Mouse (Mus musculus): ENCODE results near the gene Adssl1. TPM values are rescaled to one million over a fixed set of nuclear protein-coding genes. Genes with fewer than 3 reads are reported as not detected.

Gene Adssl1
- total RNA-seq, 2 experiments from 2014 or later = 3.7 to 5.0 TPM

DNA sequence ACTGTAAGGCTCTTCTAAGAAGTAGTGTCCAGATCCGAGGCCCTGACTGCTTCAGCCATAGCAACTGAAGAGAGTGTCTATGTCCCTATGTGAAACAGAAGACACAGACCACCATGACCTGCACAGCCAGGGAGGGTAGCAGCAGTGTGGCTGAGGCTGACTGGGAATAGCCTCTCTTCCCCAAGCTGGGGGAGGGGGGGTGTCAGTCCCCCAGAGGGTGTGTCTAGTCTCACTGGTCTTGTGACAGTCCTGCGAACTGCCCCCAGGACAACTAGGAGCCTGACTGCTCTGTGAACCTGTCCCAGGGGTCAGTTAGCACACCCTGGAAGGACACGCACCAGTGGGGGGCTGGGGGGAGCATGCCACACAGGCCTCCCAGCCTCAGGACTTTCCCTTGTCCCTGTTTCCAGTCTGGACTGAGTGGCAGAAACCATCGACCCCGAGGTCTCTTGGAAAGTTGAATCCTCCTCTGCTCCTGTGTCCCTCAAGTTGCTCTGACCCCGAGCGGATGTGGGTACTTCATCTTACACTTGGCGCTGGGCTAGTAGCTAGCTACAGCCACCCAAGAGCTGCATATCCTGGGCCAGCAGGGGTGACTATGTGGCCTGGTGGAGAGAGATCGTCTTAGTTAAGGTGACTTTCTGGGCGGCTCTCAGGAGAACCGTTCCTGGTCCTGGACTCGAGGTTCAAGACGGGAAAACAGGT is 712 bp upstream of the Adssl1 start:
- 0 out of 2 replicates have a peak, but pooled peaks have one; percentile 8 for ATAC-seq (replicated peaks; ENCODE audit: low FRiP score, low TSS enrichment, poor library complexity, severe bottlenecking)

DNA sequence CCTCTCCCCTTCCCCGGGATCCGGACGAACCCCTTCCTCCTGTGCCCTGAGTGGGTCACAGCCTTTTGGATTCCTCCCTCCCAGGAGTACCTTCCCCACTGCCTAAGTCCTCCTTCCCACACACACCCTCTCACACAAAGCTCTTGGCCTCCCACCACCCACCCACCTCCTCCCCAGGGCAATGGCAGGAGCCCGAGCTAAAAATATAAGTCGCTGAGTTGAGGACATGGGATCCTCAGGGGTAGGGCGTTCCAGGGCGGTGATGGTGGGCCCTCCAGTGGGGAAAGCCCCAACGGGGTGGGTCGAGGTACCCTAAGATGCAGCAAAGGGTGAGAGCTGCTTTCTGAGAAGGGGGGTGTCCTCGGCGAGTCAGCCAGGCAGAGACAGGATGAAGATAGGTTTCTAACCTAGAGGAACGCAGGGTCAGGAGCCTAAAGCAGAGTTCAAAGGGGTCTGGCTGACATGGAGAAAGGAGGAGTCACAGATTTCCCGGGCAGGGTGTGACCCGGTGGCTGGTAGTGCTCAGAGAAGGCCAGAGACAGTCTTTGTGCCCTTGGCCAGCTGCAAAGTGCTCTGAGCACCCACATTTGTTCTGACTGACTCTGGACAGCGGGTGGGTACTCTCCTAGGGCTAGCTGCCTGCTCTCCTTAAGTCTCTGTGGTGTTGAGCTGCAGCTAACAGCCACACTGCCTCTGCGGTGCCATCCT is 663 bp downstream of the Adssl1 start:
- no peak for ATAC-seq (replicated peaks; ENCODE audit: low FRiP score, low TSS enrichment, poor library complexity, severe bottlenecking)

- no peak for ATAC-seq (replicated peaks; ENCODE audit: low FRiP score, low TSS enrichment, poor library complexity, severe bottlenecking)
Observed at GRCm38 (mm10) chr12:112621900-112622299, 2.1 kb downstream of the Adssl1 start.

- ATAC-seq (replicated peaks; ENCODE audit: low FRiP score, low TSS enrichment, poor library complexity, severe bottlenecking) = peak; percentile 65
Observed at GRCm38 (mm10) chr12:112623742-112624141, 3.9 kb downstream of the Adssl1 start.

DNA sequence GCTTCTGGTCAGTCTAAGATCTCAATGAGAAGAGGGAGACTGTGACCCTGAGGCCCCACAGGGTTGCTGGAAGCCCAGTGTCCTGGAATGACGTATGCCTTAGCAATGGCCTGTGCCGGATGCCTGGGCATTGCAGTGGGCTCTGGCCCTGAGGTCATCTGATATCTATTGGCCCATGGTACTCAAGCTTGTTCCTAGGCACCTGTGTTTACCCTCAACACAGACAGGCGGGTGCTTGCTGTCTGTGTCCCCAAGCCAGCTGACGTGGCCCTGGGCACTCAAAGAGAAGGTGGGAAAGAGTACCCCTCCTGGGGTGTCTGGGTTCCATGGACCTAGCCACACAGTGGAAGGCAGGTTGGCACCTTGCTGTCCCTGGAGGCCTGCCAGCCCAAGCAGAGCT is 5.9 kb downstream of the Adssl1 start:
- no peak for ATAC-seq (replicated peaks; ENCODE audit: low FRiP score, low TSS enrichment, poor library complexity, severe bottlenecking)

DNA sequence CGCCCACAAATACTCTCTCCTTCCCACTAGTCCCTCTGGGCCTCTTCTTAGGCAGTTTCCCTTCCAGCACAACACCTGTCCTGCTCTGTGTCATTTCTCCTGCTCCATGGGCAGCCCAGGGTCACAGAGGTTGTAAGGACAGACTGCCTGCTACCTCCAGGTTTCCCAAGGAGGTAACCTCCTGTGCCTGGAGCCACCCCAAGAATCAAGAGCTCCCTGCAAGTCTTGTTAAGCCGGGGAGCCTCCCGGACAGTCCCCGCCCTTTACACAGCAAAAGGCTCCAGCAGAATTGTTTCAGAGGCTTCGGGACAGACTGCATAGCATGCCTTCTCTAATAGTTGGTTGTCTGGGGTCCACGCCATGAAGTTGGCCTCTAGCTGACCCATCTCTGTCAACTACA is 6.6 kb downstream of the Adssl1 start:
- ATAC-seq (replicated peaks; ENCODE audit: low FRiP score, low TSS enrichment, poor library complexity, severe bottlenecking) = no peak

- no peak for ATAC-seq (replicated peaks; ENCODE audit: low FRiP score, low TSS enrichment, poor library complexity, severe bottlenecking)
Observed at GRCm38 (mm10) chr12:112627097-112627881, 7.4 kb downstream of the Adssl1 start.

DNA sequence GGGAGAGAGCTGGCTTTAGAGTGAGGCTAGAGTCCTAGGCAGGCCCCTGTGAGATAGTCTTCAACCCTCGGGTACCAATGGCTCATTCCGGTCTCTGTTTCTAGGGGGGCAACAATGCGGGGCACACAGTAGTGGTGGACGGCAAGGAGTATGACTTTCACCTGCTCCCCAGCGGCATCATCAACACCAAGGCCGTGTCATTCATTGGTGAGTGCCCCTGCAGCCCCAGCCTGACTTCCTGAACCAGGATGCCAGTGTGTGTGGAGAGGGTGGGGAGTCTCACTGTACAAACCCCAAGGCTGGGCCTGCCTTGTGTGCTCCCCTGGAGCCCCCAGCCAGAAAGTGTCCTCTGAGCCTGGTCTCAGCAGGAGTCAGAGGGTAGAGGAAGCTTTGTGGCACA is 8.4 kb downstream of the Adssl1 start:
- no peak for ATAC-seq (replicated peaks; ENCODE audit: low FRiP score, low TSS enrichment, poor library complexity, severe bottlenecking)

GRCm38 (mm10) chr12:112628928-112629721 is 9.3 kb downstream of the Adssl1 start:
- peak; percentile 68 for ATAC-seq (replicated peaks; ENCODE audit: low FRiP score, low TSS enrichment, poor library complexity, severe bottlenecking)

DNA sequence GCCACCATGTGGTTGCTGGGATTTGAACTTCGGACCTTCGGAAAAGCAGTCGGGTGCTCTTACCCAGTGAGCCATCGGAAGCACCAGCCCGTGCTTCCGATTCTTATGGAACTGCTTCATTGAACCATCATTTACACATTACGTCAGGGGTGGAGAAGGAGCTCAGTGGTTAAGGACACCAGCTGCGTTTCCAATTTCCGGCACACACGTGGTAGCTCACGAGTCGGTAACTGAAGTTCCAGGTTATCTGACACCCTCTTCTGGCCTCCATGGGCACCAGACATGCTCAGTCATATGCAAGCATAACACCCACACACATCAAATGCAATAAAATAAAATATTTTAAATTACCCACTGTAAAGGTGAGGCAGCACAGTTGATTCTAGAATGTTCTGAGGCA is 10.2 kb downstream of the Adssl1 start:
- ATAC-seq (replicated peaks; ENCODE audit: low FRiP score, low TSS enrichment, poor library complexity, severe bottlenecking) = no peak

- no peak for ATAC-seq (replicated peaks; ENCODE audit: low FRiP score, low TSS enrichment, poor library complexity, severe bottlenecking)
Observed at GRCm38 (mm10) chr12:112630796-112631195, 11.0 kb downstream of the Adssl1 start.

- no peak for ATAC-seq (replicated peaks; ENCODE audit: low FRiP score, low TSS enrichment, poor library complexity, severe bottlenecking)
Observed at GRCm38 (mm10) chr12:112631472-112631871, 11.6 kb downstream of the Adssl1 start.

- ATAC-seq (replicated peaks; ENCODE audit: low FRiP score, low TSS enrichment, poor library complexity, severe bottlenecking) = no peak
Observed at GRCm38 (mm10) chr12:112632084-112632777, 12.4 kb downstream of the Adssl1 start.

DNA sequence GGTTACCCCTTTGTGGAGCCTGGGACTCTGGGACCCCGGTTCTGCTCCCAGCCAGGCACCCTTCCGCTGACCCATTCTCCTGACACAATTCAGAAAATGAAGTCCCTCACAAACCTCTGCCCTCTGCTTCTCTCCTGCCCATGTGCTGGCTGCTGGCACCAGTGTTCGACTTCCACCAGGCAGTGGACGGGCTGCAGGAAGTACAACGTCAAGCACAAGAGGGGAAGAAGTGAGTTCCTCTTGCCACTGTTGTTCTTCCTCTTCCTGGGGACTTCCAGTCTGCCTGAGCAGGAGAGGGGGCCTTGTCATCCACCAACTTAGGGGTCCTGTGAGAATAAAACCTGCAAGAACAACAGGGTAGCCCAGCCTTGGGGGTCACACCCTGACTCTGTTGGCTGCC is 13.1 kb downstream of the Adssl1 start:
- no peak for ATAC-seq (replicated peaks; ENCODE audit: low FRiP score, low TSS enrichment, poor library complexity, severe bottlenecking)

- no peak for ATAC-seq (replicated peaks; ENCODE audit: low FRiP score, low TSS enrichment, poor library complexity, severe bottlenecking)
Observed at GRCm38 (mm10) chr12:112633686-112634085, 13.8 kb downstream of the Adssl1 start.

GRCm38 (mm10) chr12:112639526-112639925 is 19.7 kb downstream of the Adssl1 start:
- ATAC-seq (replicated peaks; ENCODE audit: low FRiP score, low TSS enrichment, poor library complexity, severe bottlenecking) = no peak

- no peak for ATAC-seq (replicated peaks; ENCODE audit: low FRiP score, low TSS enrichment, poor library complexity, severe bottlenecking)
Observed at GRCm38 (mm10) chr12:112643126-112643525, 23.3 kb downstream of the Adssl1 start.

GRCm38 (mm10) chr12:112644180-112644854 is 24.5 kb downstream of the Adssl1 start, which contains the start of gene Siva1:
Gene Siva1, plus strand, starts transcription at chr12:112644679.
- ATAC-seq (replicated peaks; ENCODE audit: low FRiP score, low TSS enrichment, poor library complexity, severe bottlenecking) = peak; percentile 88

Measured in megakaryocyte-erythroid progenitor cell, adult 5-6 weeks (primary cell).